Mouse (Mus musculus) c-Kit-positive CD71-positive TER-119-positive erythroid progenitor cells, embryonic 14.5 days (primary cell): ENCODE measurements around the gene Srgap1.

Experiments
- DNase-seq: peaks from one replicate; pipeline ENCODE4 v3.0.0-alpha.2; 2013; ENCODE audit warnings: low spot score

Gene Srgap1

GRCm38 (mm10) chr10:122046904-122047726 is at the start of gene Srgap1:
Gene Srgap1, minus strand, starts transcription at chr10:122047315.
- DNase-seq: no peak

GRCm38 (mm10) chr10:122096462-122096979 is 49.4 kb upstream of the Srgap1 start:
- peak; percentile 7 for DNase-seq

- DNase-seq: no peak
Observed at GRCm38 (mm10) chr10:122090472-122090871, 43.4 kb upstream of the Srgap1 start.

GRCm38 (mm10) chr10:122081352-122081751 is 34.2 kb upstream of the Srgap1 start:
- DNase-seq: no peak

- DNase-seq: no peak
Observed at GRCm38 (mm10) chr10:122069153-122069552, 22.0 kb upstream of the Srgap1 start.

- DNase-seq: no peak
Observed at GRCm38 (mm10) chr10:122055826-122056225, 8.7 kb upstream of the Srgap1 start.

GRCm38 (mm10) chr10:122054535-122054934 is 7.4 kb upstream of the Srgap1 start:
- DNase-seq: peak; percentile 42

- peak; percentile 76 for DNase-seq
Observed at GRCm38 (mm10) chr10:122051831-122052230, 4.7 kb upstream of the Srgap1 start.

- peak; percentile 18 for DNase-seq
Observed at GRCm38 (mm10) chr10:122047727-122048365, 731 bp upstream of the Srgap1 start.

GRCm38 (mm10) chr10:122046511-122046903 is 608 bp downstream of the Srgap1 start:
- no peak for DNase-seq

- no peak for DNase-seq
Observed at GRCm38 (mm10) chr10:122045946-122046345, 1.2 kb downstream of the Srgap1 start.

- no peak for DNase-seq
Observed at GRCm38 (mm10) chr10:122044926-122045325, 2.2 kb downstream of the Srgap1 start.

GRCm38 (mm10) chr10:122040372-122040771 is 6.7 kb downstream of the Srgap1 start:
- no peak for DNase-seq

- DNase-seq: no peak
Observed at GRCm38 (mm10) chr10:122039566-122039965, 7.5 kb downstream of the Srgap1 start.

GRCm38 (mm10) chr10:122038554-122038953 is 8.6 kb downstream of the Srgap1 start:
- no peak for DNase-seq

- DNase-seq: no peak
Observed at GRCm38 (mm10) chr10:122033271-122033670, 13.8 kb downstream of the Srgap1 start.

- DNase-seq: no peak
Observed at GRCm38 (mm10) chr10:122030420-122030819, 16.7 kb downstream of the Srgap1 start.

- no peak for DNase-seq
Observed at GRCm38 (mm10) chr10:122029738-122030137, 17.4 kb downstream of the Srgap1 start.

- no peak for DNase-seq
Observed at GRCm38 (mm10) chr10:122025198-122025597, 21.9 kb downstream of the Srgap1 start.

GRCm38 (mm10) chr10:122020906-122021305 is 26.2 kb downstream of the Srgap1 start:
- no peak for DNase-seq

- DNase-seq: no peak
Observed at GRCm38 (mm10) chr10:122020255-122020654, 26.9 kb downstream of the Srgap1 start.

GRCm38 (mm10) chr10:122018594-122019048 is 28.5 kb downstream of the Srgap1 start:
- no peak for DNase-seq

GRCm38 (mm10) chr10:122017743-122018142 is 29.4 kb downstream of the Srgap1 start:
- DNase-seq: no peak
